Mouse (Mus musculus): Measurements from ENCODE around the gene Fkbp11. TPM values are rescaled to one million over a fixed set of nuclear protein-coding genes. Genes with fewer than 3 reads are reported as not detected.
"Not testable (repeated sequence)": the region's sequence is repeated elsewhere in the genome, so short reads cannot be mapped to it uniquely, and the experiment has no call there.

Gene Fkbp11
- polyA plus RNA-seq, 1 experiment from 2014 or later = 8.9 TPM

DNA sequence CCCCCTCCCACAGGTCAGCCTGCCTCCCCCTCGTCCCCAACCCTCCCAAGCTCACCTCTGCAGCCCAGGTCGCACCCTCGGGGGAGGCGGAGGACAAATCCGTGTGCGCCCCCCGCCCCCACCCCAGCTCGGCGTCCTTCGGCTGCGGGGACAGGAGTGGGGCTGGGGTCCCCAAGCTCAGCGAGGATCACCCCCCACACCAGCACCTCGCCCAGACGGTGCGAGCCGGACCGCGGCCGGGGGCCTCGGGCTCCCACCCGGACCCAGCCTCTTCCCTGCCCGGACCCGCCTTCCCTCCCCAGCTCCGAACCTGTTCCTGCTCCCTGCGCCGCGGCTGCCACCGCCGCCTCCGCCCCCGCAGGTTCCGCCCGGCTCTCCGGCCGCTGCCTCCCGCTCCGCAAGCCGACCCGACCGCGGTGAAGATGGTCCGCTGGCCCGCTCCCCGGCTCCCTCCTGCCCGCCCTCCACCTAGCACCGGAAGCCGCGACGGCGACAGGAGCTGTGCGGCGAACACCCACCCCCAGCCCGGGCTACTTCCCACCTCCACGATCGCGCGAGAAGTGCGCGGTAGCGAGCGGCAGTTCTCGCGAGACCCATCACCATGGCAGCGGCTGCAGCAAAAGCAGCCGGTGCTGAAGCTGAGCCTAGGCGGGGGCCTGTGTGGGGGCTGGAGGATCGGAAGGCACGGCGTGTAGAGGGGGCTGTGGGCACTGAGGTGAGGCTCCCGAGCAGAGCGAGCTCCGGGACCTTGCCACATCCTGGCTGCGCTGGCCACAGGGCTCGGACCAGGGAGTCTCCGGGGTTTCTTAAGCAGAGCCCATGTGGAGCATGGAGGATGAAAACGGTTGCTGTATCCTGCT, 34.9 kb upstream of the Fkbp11 start, which contains the start of gene Arf3:
Gene Arf3, minus strand, starts transcription at position 545 of the 860 bp plus-strand sequence.
- H3K4me3 ChIP-seq = peak within 1 kb of the TSS; percentile 97
- under 1% methylated on average over 74 of the region's 76 CpGs for WGBS
- peak within 1 kb of the TSS; percentile 86 for H3K27ac ChIP-seq
- peaks cover 23% of the 10 kb centered on the region for H3K4me1 ChIP-seq
- no peaks in the 10 kb centered on the region for H3K9me3 ChIP-seq
- H3K4me2 ChIP-seq (replicated peaks) = peak within 1 kb of the TSS; percentile 86
- H3K36me3 ChIP-seq = peaks cover 26% of the 10 kb centered on the region
- peak within 1 kb of the TSS; percentile 94 for H3K9ac ChIP-seq
- peak; percentile 98 for ATAC-seq (ENCODE audit: low FRiP score, low read depth)
- H3K27me3 ChIP-seq (replicated peaks) = peaks cover 25% of the 10 kb centered on the region

GRCm38 (mm10) chr15:98762201-98762621, 34.2 kb upstream of the Fkbp11 start:
- under 1% methylated on average over 24 of the region's 24 CpGs for WGBS
- peak; percentile 77 for ATAC-seq (ENCODE audit: low FRiP score, low read depth)

GRCm38 (mm10) chr15:98754125-98754524, 26.1 kb upstream of the Fkbp11 start:
- ATAC-seq (ENCODE audit: low FRiP score, low read depth) = no peak
- WGBS = 93% methylated on average over 2 of the region's 2 CpGs
- H3K4me3 ChIP-seq = no peak overlapping the region
- H3K36me3 ChIP-seq = peaks cover 16% of the 10 kb centered on the region
- no peaks in the 10 kb centered on the region for H3K4me1 ChIP-seq
- no peak overlapping the region for H3K9ac ChIP-seq
- no peaks in the 10 kb centered on the region for H3K27me3 ChIP-seq (replicated peaks)
- H3K9me3 ChIP-seq = no peaks in the 10 kb centered on the region
- H3K27ac ChIP-seq = no peak overlapping the region
- H3K4me2 ChIP-seq (replicated peaks) = no peak overlapping the region

More at GRCm38 (mm10) chr15:98762201-98762621, 34.2 kb upstream of the Fkbp11 start:
- peaks cover 23% of the 10 kb centered on the region for H3K4me1 ChIP-seq
- peaks cover 22% of the 10 kb centered on the region for H3K27me3 ChIP-seq (replicated peaks)
- H3K4me2 ChIP-seq (replicated peaks) = peak overlapping the region; percentile 86
- no peaks in the 10 kb centered on the region for H3K9me3 ChIP-seq
- H3K27ac ChIP-seq = peak overlapping the region; percentile 86
- H3K4me3 ChIP-seq = peak overlapping the region; percentile 97
- peaks cover 26% of the 10 kb centered on the region for H3K36me3 ChIP-seq
- peak overlapping the region; percentile 94 for H3K9ac ChIP-seq

- WGBS = 78% methylated on average over 8 of the region's 8 CpGs
- H3K27ac ChIP-seq = no peak overlapping the region
- no peak overlapping the region for H3K9ac ChIP-seq
- no peak overlapping the region for H3K4me2 ChIP-seq (replicated peaks)
- H3K27me3 ChIP-seq (replicated peaks) = no peaks in the 10 kb centered on the region
- H3K4me3 ChIP-seq = no peak overlapping the region
- H3K9me3 ChIP-seq = no peaks in the 10 kb centered on the region
- H3K4me1 ChIP-seq = no peaks in the 10 kb centered on the region
- peaks cover 8% of the 10 kb centered on the region for H3K36me3 ChIP-seq
- no peak for ATAC-seq (ENCODE audit: low FRiP score, low read depth)
Observed at GRCm38 (mm10) chr15:98753021-98753423, 25.0 kb upstream of the Fkbp11 start.

- Histone ChIP-seq H3K27ac (no peak overlapping the region), H3K36me3 (0 out of 2 replicates have a peak, but pooled peaks cover 3% of the 10 kb centered on the region), H3K9ac (no peak overlapping the region), H3K4me1 (no peaks in the 10 kb centered on the region), H3K9me3 (no peaks in the 10 kb centered on the region), H3K27me3 (replicated peaks) (no peaks in the 10 kb centered on the region), H3K4me2 (replicated peaks) (no peak overlapping the region), H3K4me3 (no peak overlapping the region)
- 98% methylated on average over 2 of the region's 2 CpGs for WGBS
- no peak for ATAC-seq (ENCODE audit: low FRiP score, low read depth)
Observed at GRCm38 (mm10) chr15:98749093-98749492, 21.1 kb upstream of the Fkbp11 start.

GRCm38 (mm10) chr15:98747296-98747695, 19.3 kb upstream of the Fkbp11 start:
- ATAC-seq (ENCODE audit: low FRiP score, low read depth) = no peak
- Histone ChIP-seq H3K9me3 (no peaks in the 10 kb centered on the region), H3K36me3 (peaks cover 13% of the 10 kb centered on the region), H3K27ac (no peak overlapping the region), H3K4me1 (no peaks in the 10 kb centered on the region), H3K9ac (no peak overlapping the region), H3K27me3 (replicated peaks) (no peaks in the 10 kb centered on the region), H3K4me2 (replicated peaks) (no peak overlapping the region), H3K4me3 (no peak overlapping the region)
- 86% methylated on average over 6 of the region's 6 CpGs for WGBS

GRCm38 (mm10) chr15:98746344-98746965, 18.5 kb upstream of the Fkbp11 start:
- no peaks in the 10 kb centered on the region for H3K4me1 ChIP-seq
- 89% methylated on average over 10 of the region's 10 CpGs for WGBS
- no peak for ATAC-seq (ENCODE audit: low FRiP score, low read depth)
- no peaks in the 10 kb centered on the region for H3K27me3 ChIP-seq (replicated peaks)
- no peak overlapping the region for H3K4me2 ChIP-seq (replicated peaks)
- H3K9me3 ChIP-seq = no peaks in the 10 kb centered on the region
- no peak overlapping the region for H3K4me3 ChIP-seq
- H3K36me3 ChIP-seq = peaks cover 18% of the 10 kb centered on the region
- no peak overlapping the region for H3K27ac ChIP-seq
- no peak overlapping the region for H3K9ac ChIP-seq

DNA sequence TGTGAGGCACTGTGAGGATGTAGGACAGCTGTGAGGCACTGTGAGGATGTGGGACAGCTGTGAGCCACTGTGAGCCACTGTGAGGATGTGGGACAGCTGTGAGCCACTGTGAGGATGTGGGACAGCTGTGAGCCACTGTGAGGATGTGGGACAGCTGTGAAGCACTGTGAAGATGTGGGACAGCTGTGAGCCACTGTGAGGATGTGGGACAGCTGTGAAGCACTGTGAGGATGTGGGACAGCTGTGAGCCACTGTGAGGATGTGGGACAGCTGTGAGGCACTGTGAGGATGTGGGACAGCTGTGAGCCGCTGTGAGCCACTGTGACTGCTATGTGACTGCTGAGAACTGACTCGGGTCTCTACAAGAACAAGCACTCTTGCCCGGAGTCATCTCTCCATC, 15.9 kb upstream of the Fkbp11 start:
- not testable (repeated sequence) for H3K4me1 ChIP-seq; H3K27ac ChIP-seq; ATAC-seq (ENCODE audit: low FRiP score, low read depth); H3K4me3 ChIP-seq; H3K9me3 ChIP-seq; H3K27me3 ChIP-seq (replicated peaks); H3K9ac ChIP-seq; H3K4me2 ChIP-seq (replicated peaks)
- 83% methylated on average over 3 of the region's 3 CpGs for WGBS
- H3K36me3 ChIP-seq = peaks cover 44% of the 10 kb centered on the region

DNA sequence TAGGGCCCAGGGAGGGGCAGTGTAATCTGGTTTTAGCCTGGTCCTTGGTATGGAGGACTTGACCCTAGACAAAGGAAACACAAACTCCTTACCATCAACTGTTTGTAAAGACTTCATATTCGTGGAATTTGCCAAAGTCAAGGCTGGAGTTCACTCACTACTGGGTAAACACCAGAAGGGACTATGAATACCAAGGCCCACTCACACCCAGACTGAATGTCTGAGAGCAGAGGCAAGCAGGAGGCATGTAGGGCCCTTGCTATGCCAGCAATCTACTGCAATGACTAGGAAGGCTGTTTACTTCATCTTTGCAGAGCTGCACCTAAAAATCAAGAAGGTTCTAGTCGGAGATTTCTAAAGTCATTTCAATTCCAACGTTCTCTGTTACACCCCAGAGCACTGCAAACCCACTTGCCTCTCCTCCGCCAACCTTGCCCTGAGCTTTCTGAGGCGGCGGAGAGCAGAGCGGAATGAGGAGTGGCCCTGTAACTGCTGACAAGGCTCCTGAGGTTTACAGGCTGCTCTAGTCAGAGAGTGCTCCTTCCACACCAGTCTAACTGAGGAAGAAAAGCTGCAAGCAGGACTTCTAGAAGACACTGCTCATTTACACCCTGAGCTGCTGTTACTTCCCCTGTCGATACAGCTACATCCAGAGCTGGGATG, 14.9 kb upstream of the Fkbp11 start:
- Histone ChIP-seq H3K9me3 (no peaks in the 10 kb centered on the region), H3K4me3 (no peak overlapping the region), H3K4me2 (replicated peaks) (no peak overlapping the region), H3K36me3 (peaks cover 52% of the 10 kb centered on the region), H3K9ac (no peak overlapping the region), H3K4me1 (no peaks in the 10 kb centered on the region), H3K27me3 (replicated peaks) (no peaks in the 10 kb centered on the region), H3K27ac (no peak overlapping the region)
- 89% methylated on average over 8 of the region's 8 CpGs for WGBS
- ATAC-seq (ENCODE audit: low FRiP score, low read depth) = no peak

DNA sequence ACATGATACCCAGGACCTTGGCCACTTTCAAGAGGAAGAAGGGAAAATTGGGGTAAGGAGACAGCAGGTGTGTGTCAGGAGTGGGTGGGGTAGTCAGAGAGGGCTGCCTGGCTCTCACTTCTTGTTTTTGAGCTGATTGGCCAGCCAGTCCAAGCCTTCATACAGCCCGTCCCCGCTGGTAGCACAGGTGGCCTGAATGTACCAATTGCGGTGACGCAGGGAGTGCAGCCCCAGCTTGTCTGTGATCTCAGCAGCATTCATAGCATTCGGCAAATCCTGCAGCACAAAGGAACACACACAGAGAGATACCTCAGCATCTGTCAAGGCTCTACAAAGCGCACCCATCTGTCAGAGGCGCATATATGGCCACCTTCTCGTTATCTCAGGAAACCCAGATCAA, 12.2 kb upstream of the Fkbp11 start:
- Histone ChIP-seq H3K4me2 (replicated peaks) (no peak overlapping the region), H3K4me1 (no peaks in the 10 kb centered on the region), H3K9ac (no peak overlapping the region), H3K9me3 (no peaks in the 10 kb centered on the region), H3K27ac (no peak overlapping the region), H3K27me3 (replicated peaks) (no peaks in the 10 kb centered on the region), H3K36me3 (peaks cover 75% of the 10 kb centered on the region), H3K4me3 (no peak overlapping the region)
- ATAC-seq (ENCODE audit: low FRiP score, low read depth) = no peak
- 90% methylated on average over 8 of the region's 8 CpGs for WGBS

GRCm38 (mm10) chr15:98738796-98739195, 10.8 kb upstream of the Fkbp11 start:
- Histone ChIP-seq H3K4me2 (replicated peaks) (no peak overlapping the region), H3K27me3 (replicated peaks) (no peaks in the 10 kb centered on the region), H3K9ac (no peak overlapping the region), H3K27ac (no peak overlapping the region), H3K4me3 (no peak overlapping the region), H3K36me3 (peaks cover 72% of the 10 kb centered on the region), H3K9me3 (no peaks in the 10 kb centered on the region), H3K4me1 (no peaks in the 10 kb centered on the region)
- ATAC-seq (ENCODE audit: low FRiP score, low read depth) = no peak
- WGBS = 64% methylated on average over 4 of the region's 4 CpGs

DNA sequence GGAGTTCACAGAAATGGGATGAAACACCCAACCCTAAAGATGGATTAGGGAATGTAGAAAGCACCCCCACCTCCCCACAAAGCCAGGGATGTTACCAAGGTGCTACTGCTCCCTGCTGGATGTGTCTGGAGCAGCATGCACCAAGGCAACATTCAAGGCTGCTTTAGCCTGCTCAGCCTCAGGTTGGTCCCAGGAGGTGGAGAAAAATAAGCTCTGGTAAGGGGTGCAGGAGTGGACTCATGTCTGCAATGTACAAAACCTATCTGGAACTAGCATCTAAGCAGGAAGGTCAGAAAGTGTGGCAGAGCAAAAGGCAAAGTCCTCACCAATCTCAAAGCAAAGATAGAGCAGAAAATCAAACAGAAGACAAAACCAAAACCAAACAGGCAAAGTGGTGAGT, 9.9 kb upstream of the Fkbp11 start:
- Histone ChIP-seq H3K4me1 (no peaks in the 10 kb centered on the region), H3K4me3 (no peak overlapping the region), H3K36me3 (peaks cover 68% of the 10 kb centered on the region), H3K9ac (no peak overlapping the region), H3K9me3 (no peaks in the 10 kb centered on the region), H3K4me2 (replicated peaks) (no peak overlapping the region), H3K27ac (no peak overlapping the region), H3K27me3 (replicated peaks) (no peaks in the 10 kb centered on the region)
- no peak for ATAC-seq (ENCODE audit: low FRiP score, low read depth)
